Mouse (Mus musculus): ENCODE data around the gene Itgb3bp.
A peak's percentile ranks its signal among the peaks of the same experiment; 100 is the strongest.

The Itgb3bp gene

GRCm38 (mm10) chr4:99929613-99930517 lies at the start of gene Itgb3bp:
TSS of gene Itgb3bp (minus strand) at chr4:99929813.
- peak; percentile 42 to 60 for DNase-seq

- no peak for DNase-seq
These were observed 49.7 kb upstream of the Itgb3bp start for GRCm38 (mm10) chr4:99979326-99979725.

DNA sequence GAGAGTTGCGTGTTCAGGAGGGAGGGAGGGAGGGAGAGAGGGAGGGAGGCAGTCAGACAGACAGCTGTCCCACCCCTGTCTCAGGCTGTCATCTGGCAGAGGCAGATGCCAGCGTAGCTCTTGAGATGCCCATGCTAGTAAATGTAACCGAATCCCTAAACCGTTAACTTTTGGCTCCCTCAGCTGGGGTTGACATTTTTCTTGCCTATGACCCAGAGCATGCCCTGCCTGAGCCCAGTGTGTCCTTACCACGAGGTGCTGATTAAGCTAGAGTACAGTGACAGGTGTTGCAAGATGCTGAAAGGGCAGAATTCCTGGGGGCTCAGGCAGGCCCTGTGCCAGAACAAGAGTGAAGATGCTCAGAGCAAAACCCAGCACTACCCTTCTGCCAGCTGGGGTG lies 44.8 kb upstream of the Itgb3bp start:
- DNase-seq = no peak

DNA sequence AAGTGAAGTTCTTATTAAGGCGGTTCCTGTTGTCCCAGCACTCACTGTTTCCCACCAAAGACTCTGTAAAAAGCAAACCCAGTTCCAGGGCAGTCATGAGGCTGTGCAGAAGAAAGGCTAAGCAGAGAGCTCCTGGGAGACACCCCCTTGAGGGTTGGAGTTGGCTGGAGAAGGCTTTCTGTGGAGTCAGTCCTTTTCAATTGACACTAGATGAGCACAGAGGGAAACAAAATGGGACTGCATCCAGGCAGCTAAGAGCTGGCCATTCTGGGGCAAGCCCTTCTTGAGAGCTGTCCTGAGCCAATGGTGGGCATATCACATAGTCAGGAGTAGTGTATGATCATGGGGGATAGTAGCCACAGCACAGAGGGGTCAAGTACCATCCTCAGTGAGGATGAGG lies 44.3 kb upstream of the Itgb3bp start:
- no peak for DNase-seq

- DNase-seq = no peak
These were observed 43.3 kb upstream of the Itgb3bp start for GRCm38 (mm10) chr4:99972886-99973285.

DNA sequence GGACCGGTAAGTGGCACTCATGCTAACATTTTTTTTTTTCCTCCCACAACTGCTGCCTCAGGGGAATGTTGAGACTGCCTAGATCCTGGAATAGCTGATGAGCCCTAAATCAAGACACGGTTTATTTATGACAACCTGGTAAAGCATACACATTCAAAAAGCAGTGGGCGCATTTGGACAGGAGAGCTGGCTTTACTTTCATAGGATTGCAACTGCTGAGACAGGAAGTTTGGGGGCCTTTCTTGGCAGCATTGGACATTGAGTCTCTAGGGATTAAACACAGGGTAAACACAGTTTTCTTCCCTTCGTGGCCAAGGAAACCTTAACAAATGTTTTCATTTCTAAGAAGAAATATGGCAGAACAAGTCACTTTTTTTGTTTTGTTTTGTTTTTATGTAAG lies 40.5 kb upstream of the Itgb3bp start:
- DNase-seq = no peak

DNA sequence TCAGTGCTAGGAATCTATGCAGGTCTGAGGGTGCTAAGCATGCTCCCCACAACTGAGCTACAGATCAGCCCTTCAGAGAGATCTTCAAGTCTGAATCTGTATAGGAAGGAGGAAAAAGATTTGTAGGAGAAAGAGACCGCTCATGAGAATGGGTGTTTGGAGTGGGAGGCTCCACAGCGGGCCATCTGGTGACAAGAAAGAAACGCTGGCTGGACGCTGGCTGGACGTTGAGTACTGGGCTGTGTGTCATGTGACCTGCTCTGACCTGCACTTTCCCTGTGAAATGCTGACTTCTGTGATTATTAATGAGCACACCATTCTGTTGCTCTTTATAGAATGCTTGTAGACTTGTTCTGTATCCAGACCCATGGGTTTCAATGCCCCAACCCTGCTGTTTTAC lies 39.7 kb upstream of the Itgb3bp start:
- no peak for DNase-seq

DNA sequence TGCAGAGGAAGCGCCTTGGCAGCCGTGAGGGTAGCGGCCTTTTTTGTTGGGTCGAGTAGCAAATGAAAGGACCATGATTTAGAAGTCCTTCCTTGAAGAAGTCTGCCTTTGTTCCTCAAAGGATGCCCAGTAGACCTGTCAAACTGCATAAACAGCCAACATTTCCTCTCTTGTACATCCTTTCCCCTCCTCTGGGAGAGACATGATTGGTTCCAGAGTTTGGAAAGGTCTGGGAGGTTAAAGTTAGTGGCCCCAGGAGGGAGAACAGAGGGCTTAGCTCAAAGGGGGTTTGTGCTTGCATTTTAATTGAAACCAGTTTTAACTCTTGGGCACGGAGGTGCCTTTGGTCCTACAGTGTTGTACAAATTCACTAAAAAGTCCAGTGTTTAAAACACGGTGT lies 36.9 kb upstream of the Itgb3bp start:
- DNase-seq = no peak

GRCm38 (mm10) chr4:99959308-99959707 lies 29.7 kb upstream of the Itgb3bp start:
- DNase-seq = no peak

GRCm38 (mm10) chr4:99958084-99958815 lies 28.6 kb upstream of the Itgb3bp start:
- no peak for DNase-seq

GRCm38 (mm10) chr4:99957186-99957585 lies 27.6 kb upstream of the Itgb3bp start:
- no peak for DNase-seq

- no peak for DNase-seq
These were observed 25.8 kb upstream of the Itgb3bp start for GRCm38 (mm10) chr4:99955396-99955795.

DNA sequence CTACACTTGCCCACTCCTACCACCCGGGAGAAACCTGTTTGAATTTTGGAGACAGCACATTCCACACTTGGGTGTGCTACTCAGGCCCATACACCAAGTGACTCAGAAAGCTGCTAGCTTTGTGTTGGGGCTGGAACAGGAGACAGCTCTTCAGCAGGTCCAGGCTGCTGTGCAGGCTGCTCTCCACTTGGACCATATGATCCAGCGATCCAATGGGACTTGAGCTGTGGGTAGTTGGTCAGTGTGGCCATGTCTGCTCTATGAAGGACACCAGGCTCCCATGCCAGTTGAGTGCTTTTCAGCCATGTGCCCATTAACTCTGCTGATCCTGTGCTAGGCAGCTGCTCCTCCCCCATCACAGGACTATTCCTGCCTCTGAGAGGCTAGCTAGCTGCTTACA lies 24.3 kb upstream of the Itgb3bp start:
- DNase-seq = no peak

DNA sequence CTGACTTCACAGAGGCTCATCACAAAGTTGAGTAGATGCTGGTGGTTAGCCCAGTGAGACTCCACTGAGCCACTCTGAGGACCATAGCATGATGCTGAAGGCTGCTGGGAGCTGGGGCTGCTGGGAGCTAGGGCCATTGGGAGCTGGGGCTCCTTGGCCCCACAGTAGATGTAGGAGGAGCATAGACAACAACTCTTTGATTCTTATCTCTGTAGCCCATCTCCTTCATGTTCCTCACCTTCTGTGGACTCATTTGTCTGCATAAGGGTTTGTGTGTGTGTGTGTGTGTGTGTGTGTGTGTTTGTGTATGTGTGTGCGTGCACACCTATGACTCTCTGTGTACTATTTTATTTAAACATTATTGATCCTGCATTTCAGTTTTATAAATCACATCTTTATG lies 18.3 kb upstream of the Itgb3bp start:
- no peak for DNase-seq

GRCm38 (mm10) chr4:99947192-99947591 lies 17.6 kb upstream of the Itgb3bp start:
- DNase-seq = no peak

DNA sequence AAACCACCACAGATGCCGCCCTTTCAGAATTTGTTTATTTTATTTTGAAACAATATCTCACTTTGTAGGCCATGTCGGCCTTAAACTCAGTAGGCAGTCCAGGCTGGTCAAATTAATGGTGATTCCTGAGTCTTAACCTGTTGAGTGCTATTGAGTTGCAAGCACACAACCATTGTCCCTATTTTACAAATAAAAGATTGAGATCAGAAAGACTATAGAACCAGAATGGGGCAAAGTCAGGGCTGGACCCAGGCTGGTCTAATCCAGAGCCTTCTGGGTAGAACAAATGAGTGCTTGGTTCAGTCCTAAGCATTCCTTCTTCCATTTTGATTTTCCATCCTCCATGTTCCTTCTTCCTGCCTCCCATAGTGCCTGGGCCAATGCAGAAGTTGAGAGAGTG lies 16.9 kb upstream of the Itgb3bp start:
- DNase-seq = no peak

DNA sequence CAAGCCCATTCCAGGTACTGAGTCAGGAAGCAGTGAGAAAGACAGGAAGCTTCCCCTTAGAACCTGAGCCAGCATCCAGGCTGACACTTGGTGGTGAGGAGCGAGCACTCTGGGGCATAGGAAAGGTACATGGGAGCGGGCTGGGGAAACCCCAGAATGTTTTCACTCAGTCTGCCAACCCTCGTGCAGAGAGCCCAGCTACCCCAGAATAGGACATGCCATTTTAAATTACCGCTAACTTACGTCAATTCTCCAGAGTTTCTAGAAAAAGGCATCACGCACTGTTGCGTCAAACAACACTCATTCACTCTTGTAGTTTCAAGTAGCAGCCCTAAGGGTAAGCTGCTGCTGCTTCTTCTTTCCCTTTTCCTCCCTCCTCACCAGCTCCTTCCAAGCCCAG lies 15.4 kb upstream of the Itgb3bp start:
- no peak for DNase-seq

GRCm38 (mm10) chr4:99944606-99945005 lies 15.0 kb upstream of the Itgb3bp start:
- no peak for DNase-seq

DNA sequence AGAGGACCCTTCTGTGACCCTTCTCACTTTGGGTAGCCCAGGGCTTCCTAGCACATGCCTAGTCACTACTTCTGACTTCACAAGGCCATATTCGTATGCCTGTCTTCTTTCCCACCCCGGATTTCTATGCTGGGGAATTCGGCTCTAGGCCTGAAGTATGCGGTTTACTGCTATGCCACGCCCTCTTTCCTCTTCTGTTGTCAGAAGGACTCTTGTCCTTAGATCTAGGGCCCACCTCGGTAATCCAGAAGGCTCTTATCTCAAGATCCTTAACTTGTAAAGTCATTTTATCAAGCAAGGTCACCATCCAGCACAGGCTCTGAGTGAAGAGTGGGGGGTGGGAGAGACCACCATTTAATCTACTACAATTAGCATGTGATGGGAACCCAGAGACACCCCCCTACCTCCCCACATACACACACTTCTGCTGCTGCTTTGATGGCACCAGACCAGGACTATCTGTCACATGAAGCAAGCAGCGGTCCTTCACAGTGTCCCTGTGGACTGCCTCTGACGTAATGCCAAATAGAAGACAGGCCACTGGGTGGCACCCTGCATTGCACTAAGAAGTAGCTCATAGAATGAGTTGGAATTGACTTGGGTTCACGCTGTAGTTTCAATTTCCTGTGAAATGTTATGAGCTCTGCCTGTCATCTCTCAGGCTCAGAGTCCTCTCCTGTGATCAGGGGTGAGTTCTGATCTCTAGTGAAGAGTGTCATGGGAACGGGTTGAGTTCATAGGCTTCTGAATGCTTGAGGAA lies 12.2 kb upstream of the Itgb3bp start:
- no peak for DNase-seq

GRCm38 (mm10) chr4:99939711-99940505 lies 10.3 kb upstream of the Itgb3bp start:
- no peak for DNase-seq

GRCm38 (mm10) chr4:99936278-99936677 lies 6.7 kb upstream of the Itgb3bp start:
- DNase-seq = no peak

DNA sequence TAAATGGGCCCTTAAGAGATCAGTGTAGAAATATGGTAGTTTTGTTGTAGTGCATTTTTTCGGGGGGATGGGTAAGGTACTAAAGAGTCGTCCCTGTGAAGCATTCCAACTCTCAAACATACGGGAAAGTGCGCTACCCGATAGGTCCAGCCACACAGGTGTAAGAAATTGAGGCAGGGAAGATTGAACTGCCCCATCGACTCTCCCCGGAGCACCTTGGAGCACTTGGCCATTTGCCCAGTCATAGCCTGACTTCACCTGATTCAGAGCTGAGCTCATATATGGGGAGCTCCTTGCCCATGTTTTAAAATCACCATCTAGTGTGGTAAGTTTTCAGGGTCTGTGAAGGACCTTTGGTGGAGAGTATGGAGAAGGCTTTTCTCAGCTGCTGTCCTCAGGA lies 5.2 kb upstream of the Itgb3bp start:
- no peak for DNase-seq

- no peak for DNase-seq
These were observed 2.2 kb upstream of the Itgb3bp start for GRCm38 (mm10) chr4:99931807-99932206.

All from spleen, adult 18-20 months (tissue).